Mouse (Mus musculus): Measurements from ENCODE around the gene Thada.

- no peak for TF ChIP-seq EP300 (IDR thresholded peaks at IDR 0.05; ENCODE audit: insufficient read depth, low read depth, low read length)
- TF ChIP-seq POLR2A (IDR thresholded peaks at IDR 0.05; ENCODE audit: insufficient read depth, low read depth, low read length) = no peak
- TF ChIP-seq CTCF (IDR thresholded peaks at IDR 0.05) = no peak
Observed at GRCm38 (mm10) chr17:84370385-84370784, 95.6 kb downstream of the Thada start.

Data from heart, adult 2 months (tissue).